23 mouse cellular contexts compared by ENCODE assay signal in genomic region chr14:66558393-66558792, GRCm38 (mm10).
DNase-seq lines count a peak whose midpoint lies in the region; ATAC-seq and TF ChIP-seq lines count a peak whose summit lies in the region.
"Had no signal": no experiment of that assay in that cellular context is flagged by ENCODE, and none has a peak within 500 bp of the region (broad histone marks: within the 10 kb centered on the region; RNA-seq: fewer than 3 reads in every experiment).

No protein-coding gene starts in this region.

- H3K27ac ChIP-seq in bone marrow macrophage, adult 2 months (ENCODE audit: insufficient read depth, low read depth, low read length) = peak overlapping the region; percentile 84
- H3K27ac ChIP-seq in liver, postnatal 0 days (ENCODE audit: low read depth) = no peak overlapping the region
- H3K27ac ChIP-seq: embryonic facial prominence, embryonic 13.5 days; forebrain, embryonic 13.5 days; heart, embryonic 15.5 days; hindbrain, embryonic 15.5 days; kidney, postnatal 0 days; limb, embryonic 13.5 days; liver, embryonic 12.5 days; midbrain, embryonic 13.5 days; stomach, postnatal 0 days had no signal

- intact Hi-C loops in left cerebral cortex, postnatal 25 days (cut with DNase I) = no loop called here

- peaks cover 57% of the 10 kb centered on the region for H3K4me1 ChIP-seq in bone marrow macrophage, adult 2 months (ENCODE audit: control insufficient read depth, insufficient read depth, low read length)
- no peaks in the 10 kb centered on the region for H3K4me1 ChIP-seq in liver, postnatal 0 days (ENCODE audit: insufficient read depth)
- H3K4me1 ChIP-seq: embryonic facial prominence, embryonic 13.5 days; forebrain, embryonic 13.5 days; heart, embryonic 15.5 days; hindbrain, embryonic 15.5 days; limb, embryonic 13.5 days; liver, embryonic 12.5 days; megakaryocyte, embryonic 14.5 days had no signal

- WGBS in liver, postnatal 0 days (ENCODE audit: insufficient replicate concordance) = 86% methylated on average over 5 of the region's 5 CpGs

- TF ChIP-seq POLR2A in bone marrow macrophage, adult 2 months (IDR thresholded peaks at IDR 0.05; ENCODE audit: borderline replicate concordance, low read depth, low read length) = no peak

- peak; percentile 12 for DNase-seq in layer of hippocampus, adult 11-12 months (ENCODE audit: low spot score)
- DNase-seq in layer of hippocampus, adult 8-10 months (ENCODE audit: low spot score in 2 of 2) = no peak
- DNase-seq in left cerebral cortex, postnatal 25 days (ENCODE audit: low spot score in 2 of 2) = peak; percentile 25 to 91
- DNase-seq in right cerebral cortex, postnatal 14 days = peak; percentile 11
- DNase-seq in liver, postnatal 0 days = no peak
- no peak for DNase-seq in spleen, adult 12 weeks (ENCODE audit: low spot score)
- DNase-seq: adrenal gland, adult 2 months; cerebellum, adult 2 months; cerebellum, postnatal 25 days; embryo, embryonic 11 days; lung, adult 2 months had no signal

- H3K36me3 ChIP-seq in liver, postnatal 0 days (replicated peaks; ENCODE audit: insufficient read depth, low read length) = no peaks in the 10 kb centered on the region
- H3K36me3 ChIP-seq: embryonic facial prominence, embryonic 13.5 days; G1E; heart, embryonic 15.5 days; hindbrain, embryonic 15.5 days; limb, embryonic 13.5 days; liver, embryonic 12.5 days; midbrain, embryonic 13.5 days had no signal

- ATAC-seq in liver, postnatal 0 days = no peak
- ATAC-seq: forebrain, embryonic 13.5 days; liver, embryonic 12.5 days; midbrain, embryonic 13.5 days had no signal

- H3K9ac ChIP-seq in liver, postnatal 0 days (replicated peaks) = no peak overlapping the region
- H3K9ac ChIP-seq: embryonic facial prominence, embryonic 13.5 days; forebrain, embryonic 13.5 days; heart, embryonic 15.5 days; hindbrain, embryonic 15.5 days; limb, embryonic 13.5 days; liver, embryonic 12.5 days; midbrain, embryonic 13.5 days had no signal

- no peak for TF ChIP-seq EP300 in liver, postnatal 0 days (IDR thresholded peaks at IDR 0.05; ENCODE audit: low read depth)

- H3K27me3 ChIP-seq in liver, postnatal 0 days (ENCODE audit: insufficient read depth, low read length) = no peaks in the 10 kb centered on the region
- H3K27me3 ChIP-seq: embryonic facial prominence, embryonic 13.5 days; forebrain, embryonic 13.5 days; heart, embryonic 15.5 days; hindbrain, embryonic 15.5 days; limb, embryonic 13.5 days; liver, embryonic 12.5 days; megakaryocyte, embryonic 14.5 days; midbrain, embryonic 13.5 days had no signal

- no peak for TF ChIP-seq CTCF in bone marrow macrophage, adult 2 months (IDR thresholded peaks at IDR 0.05; ENCODE audit: low read depth, low read length)
- no peak for TF ChIP-seq CTCF in liver, postnatal 0 days (IDR thresholded peaks at IDR 0.05; ENCODE audit: low read depth)

- H3K4me3 ChIP-seq in bone marrow macrophage, adult 2 months (ENCODE audit: insufficient read depth, low read length) = no peak overlapping the region
- H3K4me3 ChIP-seq in liver, postnatal 0 days (ENCODE audit: low read depth, low read length) = no peak overlapping the region
- H3K4me3 ChIP-seq: embryonic facial prominence, embryonic 13.5 days; forebrain, embryonic 13.5 days; heart, embryonic 15.5 days; hindbrain, embryonic 15.5 days; limb, embryonic 13.5 days; liver, embryonic 12.5 days; megakaryocyte, embryonic 14.5 days; midbrain, embryonic 13.5 days had no signal

- H3K4me2 ChIP-seq in liver, postnatal 0 days (ENCODE audit: low read depth, low read length) = no peak overlapping the region
- H3K4me2 ChIP-seq: embryonic facial prominence, embryonic 13.5 days; forebrain, embryonic 13.5 days; heart, embryonic 15.5 days; hindbrain, embryonic 15.5 days; limb, embryonic 13.5 days; liver, embryonic 12.5 days; midbrain, embryonic 13.5 days had no signal

- H3K9me3 ChIP-seq in liver, postnatal 0 days (ENCODE audit: low read length) = no peaks in the 10 kb centered on the region
- H3K9me3 ChIP-seq: embryonic facial prominence, embryonic 13.5 days; forebrain, embryonic 13.5 days; G1E; heart, embryonic 15.5 days; hindbrain, embryonic 15.5 days; limb, embryonic 13.5 days; liver, embryonic 12.5 days; megakaryocyte, embryonic 14.5 days; midbrain, embryonic 13.5 days had no signal

Comparison
In these comparisons a context has a peak if more than half of its experiments do, and no peak if none do; other contexts are left out.
1. DNase-seq: peak in layer of hippocampus, adult 11-12 months (single experiment), left cerebral cortex, postnatal 25 days (2 of 2) and right cerebral cortex, postnatal 14 days (single experiment); none in layer of hippocampus, adult 8-10 months (0 of 2), liver, postnatal 0 days (single experiment) and spleen, adult 12 weeks (single experiment).